Mouse (Mus musculus): ENCODE measurements around the gene Tnk1.

Gene Tnk1

GRCm38 (mm10) chr11:69837952-69838713, 20.4 kb downstream of the Tnk1 start, which contains the start of gene Tmem256:
Gene Tmem256 (plus strand): TSS chr11:69838514.
- DNase-seq (ENCODE audit: low spot score) = peak; percentile 98

GRCm38 (mm10) chr11:69837604-69837951, 21.0 kb downstream of the Tnk1 start, which contains the start of gene Nlgn2:
Gene Nlgn2 (minus strand): TSS chr11:69837784.
- no peak for DNase-seq (ENCODE audit: low spot score)

- no peak for DNase-seq (ENCODE audit: low spot score)
Observed at GRCm38 (mm10) chr11:69836703-69837576, 21.6 kb downstream of the Tnk1 start.

- no peak for DNase-seq (ENCODE audit: low spot score)
Observed at GRCm38 (mm10) chr11:69835966-69836335, 22.6 kb downstream of the Tnk1 start.

GRCm38 (mm10) chr11:69835326-69835965, 23.1 kb downstream of the Tnk1 start:
- no peak for DNase-seq (ENCODE audit: low spot score)

- no peak for DNase-seq (ENCODE audit: low spot score)
Observed at GRCm38 (mm10) chr11:69834001-69834549, 24.5 kb downstream of the Tnk1 start.

GRCm38 (mm10) chr11:69833554-69833953, 25.0 kb downstream of the Tnk1 start:
- no peak for DNase-seq (ENCODE audit: low spot score)

- DNase-seq (ENCODE audit: low spot score) = no peak
Observed at GRCm38 (mm10) chr11:69828832-69829231, 29.7 kb downstream of the Tnk1 start.

- DNase-seq (ENCODE audit: low spot score) = no peak
Observed at GRCm38 (mm10) chr11:69823456-69823855, 35.1 kb downstream of the Tnk1 start.

GRCm38 (mm10) chr11:69822080-69822479, 36.5 kb downstream of the Tnk1 start, which contains the start of gene Spem1:
Gene Spem1 (minus strand): TSS chr11:69822180.
- DNase-seq (ENCODE audit: low spot score) = no peak

GRCm38 (mm10) chr11:69818871-69819270, 39.7 kb downstream of the Tnk1 start:
- DNase-seq (ENCODE audit: low spot score) = no peak

GRCm38 (mm10) chr11:69818365-69818764, 40.2 kb downstream of the Tnk1 start, which contains the start of gene Spem2:
Gene Spem2 (minus strand): TSS chr11:69818465.
- DNase-seq (ENCODE audit: low spot score) = no peak

GRCm38 (mm10) chr11:69816520-69816919, 42.0 kb downstream of the Tnk1 start:
- DNase-seq (ENCODE audit: low spot score) = no peak

GRCm38 (mm10) chr11:69815155-69815554, 43.4 kb downstream of the Tnk1 start, which contains the start of gene Gm39566:
Gene Gm39566 (minus strand): TSS chr11:69815298.
- DNase-seq (ENCODE audit: low spot score) = no peak

GRCm38 (mm10) chr11:69810280-69810679, 48.2 kb downstream of the Tnk1 start:
- DNase-seq (ENCODE audit: low spot score) = no peak

GRCm38 (mm10) chr11:69807641-69808040, 50.9 kb downstream of the Tnk1 start:
- DNase-seq (ENCODE audit: low spot score) = no peak

GRCm38 (mm10) chr11:69806378-69806777, 52.2 kb downstream of the Tnk1 start:
- no peak for DNase-seq (ENCODE audit: low spot score)

GRCm38 (mm10) chr11:69804972-69805909, 53.3 kb downstream of the Tnk1 start, which contains the start of gene Tmem102:
Gene Tmem102 (minus strand): TSS chr11:69805624.
- DNase-seq (ENCODE audit: low spot score) = no peak

GRCm38 (mm10) chr11:69804652-69804940, 53.9 kb downstream of the Tnk1 start:
- DNase-seq (ENCODE audit: low spot score) = no peak

- no peak for DNase-seq (ENCODE audit: low spot score)
Observed at GRCm38 (mm10) chr11:69803786-69804651, 54.5 kb downstream of the Tnk1 start.

Data from layer of hippocampus, adult 9-10 months (tissue).